Mouse (Mus musculus) left cerebral cortex, adult 18-20 months (tissue): ENCODE data around the gene Elovl2. TPM values are rescaled to one million over a fixed set of nuclear protein-coding genes. Genes with fewer than 3 reads are reported as not detected.
"Not testable (repeated sequence)": the region's sequence is repeated elsewhere in the genome, so short reads cannot be mapped to it uniquely, and the experiment has no call there.

ENCODE experiments used
- DNase-seq, 2 experiments: peaks; one replicate each; pipeline ENCODE4 v3.0.0; 2021 to 2022; ENCODE audit warnings: low spot score in 2 of 2, mixed read lengths in 1 of 2
- long read RNA-seq, 2 experiments: library from polyadenylated mRNA; stranded (forward); transcript quantifications; one replicate each; pipeline ENCODE4 v2.0.0; 2021
- total RNA-seq, 2 experiments: library from RNA; stranded (reverse); gene quantifications; 2 replicates each; pipeline ENCODE4 v1.2.3; 2021

Gene Elovl2
- 10 to 100 TPM; 14.6 to 15.3 TPM for total RNA-seq
- long read RNA-seq, experiment 1, transcript Elovl2-201 (8 exons, 3,840 nt): major isoform, 34 of 41 reads
- long read RNA-seq, experiment 1, partial matches to known transcripts: 1 of 41 reads
- long read RNA-seq, experiment 1, other reads (novel, unspliced or antisense): 5 of 41 reads
- long read RNA-seq, experiment 2, transcript Elovl2-201 (8 exons, 3,840 nt): major isoform, 19 of 24 reads
- long read RNA-seq, experiment 2, partial matches to known transcripts: 2 of 24 reads
- long read RNA-seq, experiment 2, other reads (novel, unspliced or antisense): 2 of 24 reads

GRCm38 (mm10) chr13:41220304-41220834 lies at the start of gene Elovl2:
TSS of gene Elovl2 (minus strand) at chr13:41220405.
- peak; percentile 39 to 65 for DNase-seq

- peak; percentile 43 to 71 for DNase-seq
Measured at GRCm38 (mm10) chr13:41267827-41268408, 47.7 kb upstream of the Elovl2 start.

GRCm38 (mm10) chr13:41263304-41264006 lies 43.2 kb upstream of the Elovl2 start:
- DNase-seq: no peak

GRCm38 (mm10) chr13:41261617-41262016 lies 41.4 kb upstream of the Elovl2 start:
- DNase-seq: not testable (repeated sequence)

- DNase-seq: no peak
Measured at GRCm38 (mm10) chr13:41257851-41258250, 37.6 kb upstream of the Elovl2 start.

GRCm38 (mm10) chr13:41256962-41257361 lies 36.8 kb upstream of the Elovl2 start:
- no peak for DNase-seq

GRCm38 (mm10) chr13:41256126-41256525 lies 35.9 kb upstream of the Elovl2 start:
- no peak for DNase-seq

GRCm38 (mm10) chr13:41252736-41253135 lies 32.5 kb upstream of the Elovl2 start:
- no peak for DNase-seq

GRCm38 (mm10) chr13:41252141-41252540 lies 31.9 kb upstream of the Elovl2 start:
- no peak for DNase-seq

- DNase-seq: no peak
Measured at GRCm38 (mm10) chr13:41251667-41252066, 31.5 kb upstream of the Elovl2 start.

- not testable (repeated sequence) for DNase-seq
Measured at GRCm38 (mm10) chr13:41251232-41251631, 31.0 kb upstream of the Elovl2 start.

GRCm38 (mm10) chr13:41250318-41250981 lies 30.2 kb upstream of the Elovl2 start:
- no peak for DNase-seq

- peak; percentile 94 to 97 for DNase-seq
Measured at GRCm38 (mm10) chr13:41249538-41250317, 29.5 kb upstream of the Elovl2 start, which contains the start of gene Smim13. TSS of gene Smim13 (plus strand) at chr13:41249844.

- peak in 1 of 2 experiments; percentile 17 for DNase-seq
Measured at GRCm38 (mm10) chr13:41248751-41249520, 28.7 kb upstream of the Elovl2 start.

GRCm38 (mm10) chr13:41244306-41244830 lies 24.2 kb upstream of the Elovl2 start:
- DNase-seq: no peak

GRCm38 (mm10) chr13:41241557-41241956 lies 21.4 kb upstream of the Elovl2 start:
- DNase-seq: no peak

- DNase-seq: no peak
Measured at GRCm38 (mm10) chr13:41238805-41239130, 18.6 kb upstream of the Elovl2 start.

GRCm38 (mm10) chr13:41238035-41238804 lies 18.0 kb upstream of the Elovl2 start:
- no peak for DNase-seq
